Mouse (Mus musculus) lung, postnatal 14 days (tissue): ENCODE results near the gene Gm28036.
"Not testable (repeated sequence)": the region's sequence is repeated elsewhere in the genome, so short reads cannot be mapped to it uniquely, and the experiment has no call there.

Source experiments
- DNase-seq: peaks from one replicate; pipeline ENCODE4 v3.0.0; 2021

The Gm28036 gene

DNA sequence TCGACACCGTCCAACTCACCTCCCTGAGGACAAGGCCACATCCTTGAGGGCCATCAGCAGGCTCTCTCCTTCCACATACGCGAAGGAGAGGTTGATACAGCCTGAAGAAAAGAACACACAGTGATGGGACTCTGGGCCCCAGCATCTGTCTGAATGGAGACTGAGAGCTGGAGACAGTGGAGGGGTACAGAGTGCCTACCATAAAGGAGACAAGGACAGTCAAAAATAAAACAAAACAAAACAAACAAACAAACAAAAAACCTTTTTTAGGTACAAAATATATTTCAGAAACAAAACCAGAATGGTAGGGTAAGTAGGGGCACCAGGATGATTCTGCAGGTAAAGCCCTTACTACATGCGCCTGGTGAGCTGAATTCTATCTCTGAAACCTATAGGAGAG is at the start of gene Gm28036:
Gene Gm28036, minus strand, starts transcription at position 101 of the 400 bp plus-strand sequence.
- no peak for DNase-seq

DNA sequence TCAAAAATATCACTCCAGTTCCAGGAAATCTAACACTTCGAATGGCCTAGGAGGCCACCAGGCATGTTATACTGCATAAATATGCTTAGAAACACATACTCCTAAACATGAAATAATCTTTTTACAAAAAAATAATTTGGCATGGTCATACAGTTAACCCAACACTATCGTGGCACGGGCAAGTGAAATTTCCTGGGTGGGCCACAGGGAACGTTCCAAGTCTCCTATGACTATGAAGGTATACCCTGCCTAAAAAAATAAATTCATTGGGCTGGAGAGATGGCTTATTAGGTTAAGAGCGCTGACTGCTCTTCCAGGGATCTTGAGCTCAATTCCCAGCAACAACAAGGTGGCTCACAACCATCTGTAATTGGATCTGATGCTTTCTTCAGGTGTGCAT is 39.7 kb upstream of the Gm28036 start:
- no peak for DNase-seq

DNA sequence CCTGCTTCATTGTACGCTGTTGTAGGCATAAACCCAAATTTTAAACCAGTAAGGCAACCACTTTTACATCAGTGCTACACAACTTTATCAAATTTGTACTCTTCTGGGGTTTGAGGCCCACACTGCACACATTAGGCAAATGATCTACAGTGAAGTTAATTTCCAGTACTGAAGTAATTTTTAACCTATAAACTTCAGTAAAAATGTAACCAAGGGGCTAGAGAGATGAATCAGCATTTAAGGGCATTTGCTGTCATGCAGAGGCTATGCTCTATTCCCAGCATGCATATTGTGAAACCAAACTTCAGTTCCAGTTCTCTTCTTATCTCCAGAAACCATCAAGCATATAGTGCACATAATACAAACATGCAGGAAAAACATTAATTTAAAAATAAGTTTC is 38.6 kb upstream of the Gm28036 start:
- DNase-seq, result no peak

DNA sequence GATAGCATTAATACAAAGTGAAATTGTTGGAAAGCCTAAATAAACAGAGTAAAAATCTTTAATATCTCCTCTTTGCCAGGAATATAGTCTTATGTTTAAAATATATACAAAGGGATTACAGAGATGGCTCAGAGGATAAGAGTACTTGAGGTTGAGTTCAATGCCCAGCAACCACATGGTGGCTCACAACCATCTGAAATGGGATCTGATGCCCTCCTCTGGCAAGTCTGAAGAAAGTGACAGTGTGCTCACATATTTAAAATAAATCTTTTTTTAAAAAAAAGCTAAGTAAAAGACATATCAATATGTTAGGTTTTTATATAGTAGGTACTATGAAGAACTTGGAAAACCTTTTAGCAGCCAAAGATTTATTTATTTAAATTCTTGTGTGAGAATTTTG is 24.6 kb upstream of the Gm28036 start:
- DNase-seq, result no peak

DNA sequence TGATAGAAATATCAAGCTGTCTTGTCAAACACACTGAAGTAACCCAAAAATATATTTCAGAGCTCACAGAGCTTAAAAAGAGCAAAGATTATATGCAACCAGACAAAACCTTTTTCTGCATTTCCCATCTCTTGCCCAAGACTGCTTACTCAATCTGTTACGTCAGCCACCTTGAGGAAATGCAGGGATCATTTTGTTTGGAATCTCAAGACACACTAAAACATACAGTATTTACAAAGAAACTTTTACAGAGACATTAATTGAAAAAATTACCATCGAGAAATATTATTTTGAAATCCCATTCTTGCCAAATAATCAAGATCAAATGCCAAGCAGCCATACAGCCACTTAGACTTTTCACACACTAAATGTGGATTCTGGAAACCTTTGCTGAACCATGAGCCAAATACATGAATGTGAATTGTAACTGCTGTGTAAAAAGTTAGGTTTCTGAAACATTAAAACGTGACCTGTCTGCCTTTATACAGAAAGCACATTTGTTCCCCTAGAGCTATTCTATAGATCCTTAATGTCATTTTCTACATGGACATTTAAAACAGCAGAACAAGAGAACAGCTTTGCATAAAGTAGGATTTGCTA is 20.5 kb upstream of the Gm28036 start:
- DNase-seq, result no peak

DNA sequence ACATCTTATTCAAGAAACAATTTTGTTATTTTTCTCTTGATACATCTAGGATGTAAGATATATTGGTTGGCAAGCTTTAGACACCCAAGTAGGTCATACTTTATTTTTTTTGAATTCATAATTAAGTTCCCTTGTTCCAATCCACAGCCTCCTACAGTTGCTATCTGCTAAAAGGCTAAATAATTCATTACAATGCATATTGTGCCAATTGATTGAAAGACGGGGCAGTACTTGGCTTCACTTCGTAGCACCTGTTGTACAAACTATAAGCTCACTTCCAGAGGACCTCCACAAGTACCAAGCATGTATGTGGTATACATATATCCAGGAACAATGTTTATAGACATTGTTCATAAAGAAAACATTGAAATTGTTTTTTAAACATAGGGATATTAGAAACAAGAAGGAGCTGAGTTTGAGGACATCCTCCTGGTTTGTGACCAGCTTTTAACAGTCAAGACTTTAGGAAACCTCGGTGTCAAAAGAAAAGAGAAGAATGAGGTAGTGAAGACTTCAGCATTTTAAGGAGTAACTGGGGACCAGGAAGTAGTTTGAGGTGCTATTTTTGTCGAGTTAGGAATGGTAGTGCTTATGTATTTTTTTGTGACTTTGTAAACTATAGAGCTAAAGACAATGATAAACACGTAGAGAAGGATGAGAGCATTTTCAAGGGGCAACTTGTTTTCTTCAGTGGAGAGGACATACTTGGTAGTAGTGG is 19.5 kb upstream of the Gm28036 start:
- no peak for DNase-seq

DNA sequence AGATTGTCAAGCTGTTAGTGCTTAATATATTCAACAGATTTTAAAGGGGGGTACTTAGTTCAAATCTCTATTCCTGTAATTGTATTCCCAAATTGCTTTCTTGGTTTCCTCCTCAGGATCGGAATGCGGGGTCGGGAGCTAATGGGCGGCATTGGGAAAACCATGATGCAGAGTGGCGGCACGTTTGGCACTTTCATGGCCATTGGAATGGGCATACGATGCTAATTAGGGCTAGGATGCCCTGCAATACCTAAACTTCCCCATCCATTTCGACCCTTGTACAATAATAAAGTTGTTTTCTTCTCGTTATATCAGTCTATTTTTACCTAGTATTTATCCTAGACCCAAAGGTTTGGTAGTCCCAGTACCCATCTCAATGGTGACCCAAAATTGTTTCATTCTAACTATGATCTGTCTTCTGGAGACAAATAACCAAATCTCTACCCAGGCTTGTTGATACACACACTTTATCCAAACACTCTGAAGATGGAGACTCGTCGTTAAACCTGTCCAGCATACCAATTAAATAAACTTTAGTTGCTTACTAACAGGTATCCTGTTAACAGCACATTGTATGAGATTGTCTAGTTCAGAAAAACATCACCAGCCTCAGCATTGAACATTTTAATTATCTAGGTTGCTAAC is 18.7 kb upstream of the Gm28036 start:
- DNase-seq, result no peak

DNA sequence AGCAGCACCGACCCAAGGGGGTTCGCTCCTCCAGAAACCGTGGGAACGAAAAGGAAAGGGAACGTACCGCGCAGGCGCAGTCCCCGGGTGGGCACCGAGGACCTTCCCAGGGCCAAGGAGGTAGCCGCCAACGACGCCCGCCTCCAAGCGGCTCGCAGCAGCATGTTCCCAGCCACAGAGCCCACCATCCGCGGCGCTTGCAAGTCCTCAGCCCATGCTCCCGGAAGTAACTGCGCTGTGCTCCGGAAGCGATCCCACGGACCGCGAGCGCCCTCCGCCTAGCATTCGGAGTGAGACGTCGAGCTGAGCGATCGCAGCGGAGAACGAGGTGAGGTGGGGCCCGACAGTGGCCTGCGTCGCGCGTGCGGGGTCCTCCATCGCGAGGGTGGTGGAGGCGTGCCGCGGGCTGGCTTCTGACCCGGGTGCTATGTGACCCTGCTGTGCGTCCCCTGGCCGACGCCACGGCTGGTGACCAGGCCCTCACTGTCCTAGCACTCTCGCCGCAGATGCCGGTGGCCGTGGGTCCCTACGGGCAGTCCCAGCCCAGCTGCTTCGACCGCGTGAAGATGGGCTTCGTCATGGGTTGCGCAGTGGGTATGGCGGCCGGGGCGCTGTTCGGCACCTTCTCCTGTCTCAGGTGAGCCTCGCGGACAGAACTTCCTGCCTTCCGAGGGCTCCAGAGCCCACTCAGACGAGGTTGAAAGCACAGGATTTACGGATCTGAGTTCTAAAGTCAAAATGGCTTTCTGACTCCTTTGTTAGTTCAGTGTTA is 17.2 kb upstream of the Gm28036 start, which contains the start of the genes Romo1 and Nfs1:
Gene Romo1, plus strand, starts transcription at position 87 of the 772 bp plus-strand sequence.
Gene Nfs1, minus strand, starts transcription at position 234 of the 772 bp plus-strand sequence.
- DNase-seq, result peak; percentile 93

DNA sequence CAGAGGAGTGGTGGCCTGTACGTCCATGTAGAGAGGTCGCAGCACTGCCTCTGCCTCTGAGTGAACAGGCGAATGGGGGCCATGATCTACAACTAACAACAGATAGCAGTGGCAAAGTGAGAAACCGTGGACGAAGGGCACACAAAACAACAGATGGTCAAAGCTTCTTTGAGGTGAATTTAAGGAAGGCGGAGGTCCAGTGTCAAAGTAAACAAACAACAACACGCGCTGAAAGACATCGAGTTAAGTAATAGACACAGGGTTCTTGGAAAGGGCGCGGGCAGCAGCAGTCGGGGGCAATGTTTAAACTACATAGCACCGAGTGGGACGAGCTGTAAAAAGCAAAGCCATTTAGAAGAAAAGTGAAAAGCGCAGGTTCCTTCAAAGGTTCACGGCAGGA is 16.5 kb upstream of the Gm28036 start:
- no peak for DNase-seq

DNA sequence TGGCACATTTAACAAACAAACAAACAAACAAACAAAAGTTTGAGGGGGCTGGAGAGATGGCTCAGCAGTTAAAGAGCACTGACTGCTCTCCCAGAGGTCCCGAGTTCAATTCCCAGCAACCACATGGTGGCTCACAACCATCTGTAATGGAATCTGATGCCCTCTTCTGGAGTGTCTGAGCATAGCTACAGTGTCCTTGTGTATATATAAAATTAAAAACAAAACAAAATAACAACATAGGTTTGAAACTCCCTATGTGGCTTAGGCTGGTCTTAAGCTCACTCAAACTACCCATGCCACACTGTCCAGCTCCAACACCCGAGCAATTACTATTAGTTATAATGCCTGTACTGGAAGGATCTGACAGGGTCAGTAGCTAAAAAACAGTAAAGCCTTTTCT is 15.9 kb upstream of the Gm28036 start:
- no peak for DNase-seq

DNA sequence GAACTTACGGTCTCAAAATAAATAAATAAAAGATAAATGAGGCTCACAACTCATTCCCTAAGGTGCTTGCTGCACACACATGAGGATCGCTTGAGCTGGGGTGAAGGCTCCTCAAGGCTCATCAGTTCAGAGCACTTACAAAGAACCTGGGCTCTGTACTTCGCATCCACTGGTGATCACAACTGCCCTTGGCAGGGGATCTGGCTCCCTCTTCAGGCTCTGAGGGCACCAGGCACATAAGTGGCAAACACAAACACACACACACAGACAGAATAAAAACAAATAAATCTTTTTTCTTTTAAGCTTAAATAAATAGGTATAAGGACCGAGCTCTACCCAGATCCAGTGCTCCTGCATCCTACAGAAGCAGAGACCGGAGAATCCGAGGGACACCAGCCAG is 8.8 kb upstream of the Gm28036 start:
- no peak for DNase-seq

DNA sequence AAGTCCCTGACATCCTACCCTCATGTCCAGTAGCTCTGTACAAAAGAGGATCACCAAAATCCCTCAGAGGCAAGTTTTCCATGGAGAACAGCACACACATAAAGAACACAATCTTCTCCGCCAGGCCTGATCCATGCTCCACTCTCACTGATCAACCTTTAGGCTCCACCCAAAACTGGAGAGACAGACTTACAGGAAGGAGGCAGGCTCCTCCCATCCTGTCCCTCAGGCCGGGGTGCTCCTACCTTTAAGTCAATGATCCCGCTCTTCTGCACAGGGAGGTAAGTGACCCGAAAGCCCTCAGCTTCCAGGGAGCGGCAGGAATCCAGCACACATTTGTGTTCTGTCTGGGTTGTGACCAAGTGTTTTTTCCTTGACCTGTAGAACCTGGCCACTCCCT is 7.3 kb upstream of the Gm28036 start:
- DNase-seq, result no peak

DNA sequence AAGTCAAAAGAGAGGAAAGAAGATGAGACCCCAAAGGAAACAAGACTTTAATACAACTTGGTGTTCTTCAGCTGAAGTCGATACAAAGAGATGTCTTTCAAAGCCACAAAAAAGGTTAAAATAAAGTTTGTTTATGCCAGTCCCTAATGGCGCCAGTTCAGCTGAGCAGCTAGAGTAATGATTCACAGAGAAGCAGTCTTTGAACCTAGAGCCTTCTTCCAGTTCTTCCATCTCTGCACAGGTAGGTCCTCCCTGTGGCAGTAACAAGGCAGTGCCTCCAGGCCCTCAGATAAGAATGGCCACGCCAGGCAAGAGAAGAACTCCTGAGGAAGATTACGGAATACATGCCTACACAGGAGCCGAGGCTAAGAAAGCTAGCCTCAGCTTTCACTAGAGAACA is 3.2 kb downstream of the Gm28036 start:
- no peak for DNase-seq

DNA sequence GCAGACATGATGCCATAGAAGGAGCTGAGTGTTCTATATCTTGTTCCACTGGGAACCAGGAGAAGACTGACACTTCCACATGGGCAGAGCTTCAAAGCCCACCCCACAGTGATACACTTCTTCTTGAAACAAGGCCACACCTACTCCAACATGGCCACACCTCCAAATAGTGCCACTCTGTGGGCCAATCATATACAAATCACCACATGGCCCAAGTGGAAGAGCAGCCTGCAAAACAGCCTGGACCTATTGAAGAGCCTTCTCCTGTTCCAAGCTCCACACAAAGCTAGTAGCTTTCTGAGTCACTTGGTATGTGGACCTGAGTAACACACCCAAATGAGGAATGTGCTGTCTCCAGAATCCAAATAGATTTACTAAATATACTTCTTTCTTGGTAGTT is 7.3 kb downstream of the Gm28036 start:
- DNase-seq, result no peak

DNA sequence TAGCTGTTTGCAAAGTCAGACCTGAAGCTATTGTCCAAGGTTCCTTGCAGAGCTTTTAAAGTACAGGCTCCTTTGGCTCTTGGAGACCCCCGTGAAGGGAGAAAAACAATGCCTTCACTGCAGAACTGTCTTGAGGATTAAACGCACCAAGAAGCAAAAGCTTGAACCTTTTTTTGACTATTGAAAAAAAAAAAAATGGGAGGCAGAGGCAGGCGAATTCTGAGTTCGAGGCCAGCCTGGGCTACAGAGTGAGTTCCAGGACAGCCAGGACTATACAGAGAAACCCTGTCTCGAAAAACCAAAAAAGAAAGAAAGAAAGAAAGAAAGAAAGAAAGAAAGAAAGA is 14.8 kb downstream of the Gm28036 start:
- not testable (repeated sequence) for DNase-seq

DNA sequence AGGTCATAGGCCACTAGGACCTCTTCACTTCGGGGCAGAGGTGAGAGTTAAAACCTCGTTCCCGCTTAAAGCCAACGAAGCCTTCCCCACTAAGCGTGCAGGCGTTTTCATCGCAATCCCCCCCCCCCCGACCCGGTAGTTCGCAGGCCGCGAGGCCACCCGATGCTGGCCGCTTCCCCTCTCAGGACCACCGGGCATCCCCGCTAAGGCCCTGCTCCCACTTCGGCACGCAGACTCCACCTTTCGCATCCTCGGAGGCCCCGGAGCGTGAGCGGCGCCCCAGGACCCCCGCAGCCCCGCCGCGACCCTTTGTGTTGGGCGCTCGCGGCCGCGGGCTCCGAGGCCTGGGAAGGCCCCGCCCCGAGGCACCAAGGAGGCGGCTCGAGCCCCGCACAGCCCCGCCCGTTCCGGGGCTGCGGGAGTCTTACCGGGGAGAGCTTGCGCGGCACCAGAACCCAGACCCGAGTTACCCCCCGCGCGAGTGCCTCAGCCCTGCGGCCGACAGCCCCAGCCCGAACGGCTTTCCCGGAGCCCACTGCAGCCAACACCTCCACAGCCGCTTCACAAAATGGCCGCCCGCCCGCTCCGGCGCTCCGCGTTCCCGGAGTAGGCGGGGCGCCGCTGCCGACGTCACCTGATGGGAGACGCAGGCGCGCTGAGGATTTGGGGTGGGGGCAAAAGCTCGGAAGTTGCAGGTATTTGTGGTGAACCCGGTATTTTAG is 15.4 kb downstream of the Gm28036 start, which contains the start of the genes Cpne1 and Rbm12:
Gene Cpne1, minus strand, starts transcription at position 608 of the 722 bp plus-strand sequence.
Gene Rbm12, minus strand, starts transcription at position 621 of the 722 bp plus-strand sequence.
- peak; percentile 93 for DNase-seq

DNA sequence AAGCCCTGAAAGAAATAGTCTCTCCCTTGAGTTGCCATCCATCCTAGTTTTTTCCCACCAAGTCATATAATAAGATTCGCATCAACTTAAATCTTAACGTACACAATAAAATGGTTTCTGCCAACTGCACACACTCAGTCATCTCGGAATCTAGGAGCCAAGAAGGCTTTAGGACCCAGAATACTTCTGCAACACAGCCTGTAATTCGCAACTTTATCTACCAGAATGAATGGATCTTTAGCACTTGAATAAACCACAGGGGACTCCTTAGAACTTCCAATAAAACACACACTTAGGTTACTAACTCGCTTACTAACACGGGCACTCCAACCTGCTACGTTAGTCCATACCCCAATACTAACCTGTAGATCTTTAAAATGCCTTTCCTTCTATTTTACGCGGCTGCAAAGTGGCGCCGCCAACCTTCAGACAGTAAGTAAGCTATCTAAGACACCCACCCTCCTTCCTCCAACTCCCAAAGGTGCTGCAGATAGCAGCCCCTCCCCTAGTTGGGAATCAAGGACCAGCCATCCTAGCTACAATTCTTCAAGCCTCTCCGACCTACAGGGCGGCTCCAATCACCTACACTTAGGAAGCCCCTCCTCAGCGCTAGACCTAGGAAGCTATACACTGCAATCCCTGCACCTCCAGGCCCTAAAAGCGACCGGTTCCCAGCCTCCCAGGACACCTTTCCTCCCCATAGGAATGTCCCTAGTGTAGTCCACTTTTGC is 16.1 kb downstream of the Gm28036 start:
- DNase-seq, result no peak

DNA sequence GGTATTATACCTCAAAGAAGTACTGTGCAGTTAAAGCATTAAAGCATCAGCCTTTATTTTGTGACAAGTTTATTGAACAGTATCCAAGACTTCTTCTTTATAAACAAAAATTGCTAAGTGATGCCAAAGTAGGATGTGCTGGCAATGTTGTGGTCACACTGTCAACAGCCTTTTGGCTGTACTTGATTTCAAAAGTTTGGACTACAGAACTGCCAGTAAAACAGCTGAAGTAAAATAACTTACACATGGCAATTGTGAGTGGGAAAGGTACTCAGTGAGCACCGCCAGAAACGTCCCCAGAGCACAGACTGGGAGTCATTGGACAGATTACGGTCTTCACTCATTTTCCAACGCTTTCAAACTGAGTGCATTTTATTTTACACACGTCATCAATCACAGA is 35.0 kb downstream of the Gm28036 start:
- no peak for DNase-seq

DNA sequence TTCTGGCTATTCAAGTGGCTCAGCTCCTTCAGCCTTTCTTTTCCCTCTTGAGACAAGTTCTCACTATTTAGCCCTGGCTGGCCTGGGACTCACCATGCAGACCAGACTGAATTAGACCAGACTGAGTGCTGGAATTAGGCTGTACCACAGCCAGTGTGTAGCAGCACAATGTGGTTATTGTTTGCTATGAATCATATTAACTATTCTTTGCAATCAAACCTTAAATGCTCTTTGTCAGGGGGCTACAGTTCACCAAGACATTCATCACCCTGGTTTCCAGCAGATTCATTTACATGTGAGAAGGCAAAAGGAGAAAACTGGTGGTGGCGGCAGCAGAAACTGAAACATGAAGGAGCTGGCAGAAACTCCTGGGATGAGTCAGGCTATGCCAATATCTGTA is 37.1 kb downstream of the Gm28036 start:
- no peak for DNase-seq

DNA sequence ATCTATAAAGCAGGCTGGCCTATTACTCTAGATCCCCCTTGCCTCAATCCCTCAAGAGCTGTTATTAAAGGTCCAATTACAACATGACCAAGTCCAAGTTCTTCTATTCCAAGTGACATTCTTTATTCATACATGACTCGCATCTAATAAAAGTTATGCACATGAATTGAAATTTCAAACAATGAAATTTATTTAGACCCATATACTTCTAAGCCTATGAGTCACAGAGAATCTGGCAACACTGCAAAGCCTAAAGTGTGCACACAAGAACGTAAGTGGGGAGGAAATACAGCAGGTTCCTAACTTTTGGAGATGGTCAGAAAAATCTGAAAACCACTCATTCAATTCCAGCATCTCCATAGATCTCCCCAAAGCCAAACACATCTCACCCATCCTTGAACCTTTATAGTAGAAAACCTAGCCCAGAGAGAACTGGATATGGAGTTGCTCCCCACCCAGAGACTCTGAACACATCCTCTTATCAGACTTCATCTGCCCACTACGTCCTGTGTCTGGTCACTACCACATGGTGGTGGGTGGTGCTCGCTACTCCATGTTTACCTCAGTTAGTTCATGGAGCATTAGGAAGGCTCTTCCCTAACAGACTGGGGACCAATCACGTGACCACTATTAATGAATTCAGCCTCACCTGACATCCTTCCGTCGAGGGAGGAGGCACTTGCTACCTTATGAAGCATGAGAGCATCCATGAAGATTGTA is 39.3 kb downstream of the Gm28036 start:
- DNase-seq, result no peak

DNA sequence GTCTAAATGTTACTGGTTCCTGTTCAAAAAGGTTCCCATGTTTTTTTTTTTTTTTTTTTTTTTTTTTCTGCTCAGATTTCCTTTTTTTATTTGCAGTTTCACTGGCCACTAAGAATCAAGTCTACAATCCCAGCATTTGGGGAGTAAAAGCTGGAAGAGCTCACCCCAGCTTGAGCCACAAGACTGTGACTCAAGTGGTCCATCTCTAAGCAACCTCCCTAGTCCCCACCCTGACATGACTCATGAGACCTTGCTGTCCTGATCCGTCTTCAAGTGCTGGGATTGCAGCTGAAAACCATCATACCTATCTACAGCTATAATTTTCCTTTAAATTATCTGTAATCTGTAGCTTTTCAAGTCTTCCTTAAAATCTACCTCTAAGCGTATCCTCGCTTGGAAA is 42.4 kb downstream of the Gm28036 start:
- no peak for DNase-seq
